Mouse (Mus musculus) natural killer cell, adult 2 months (primary cell): ENCODE data around the gene Wdr5.

Experiments used
- DNase-seq, 2 experiments: peaks; one replicate each; pipeline ENCODE4 v3.0.0; 2022; ENCODE audit warnings: low spot score in 2 of 2

The Wdr5 gene

GRCm38 (mm10) chr2:27552620-27553287, 37.8 kb downstream of the Wdr5 start:
- DNase-seq = peak; percentile 13 to 31

GRCm38 (mm10) chr2:27554308-27554707, 39.4 kb downstream of the Wdr5 start:
- DNase-seq = no peak

- DNase-seq = no peak
These were observed 42.0 kb downstream of the Wdr5 start for GRCm38 (mm10) chr2:27556921-27557320.

- DNase-seq = no peak
These were observed 45.8 kb downstream of the Wdr5 start for GRCm38 (mm10) chr2:27560708-27561123.

- no peak for DNase-seq
These were observed 46.2 kb downstream of the Wdr5 start for GRCm38 (mm10) chr2:27561159-27561558.

GRCm38 (mm10) chr2:27561829-27562228, 46.9 kb downstream of the Wdr5 start:
- no peak for DNase-seq

- DNase-seq = no peak
These were observed 48.7 kb downstream of the Wdr5 start for GRCm38 (mm10) chr2:27563641-27564148.

GRCm38 (mm10) chr2:27564694-27565093, 49.7 kb downstream of the Wdr5 start:
- no peak for DNase-seq

GRCm38 (mm10) chr2:27565316-27566103, 50.6 kb downstream of the Wdr5 start:
- DNase-seq = no peak

GRCm38 (mm10) chr2:27570856-27571255, 55.9 kb downstream of the Wdr5 start:
- DNase-seq = no peak

- DNase-seq = no peak
These were observed 57.4 kb downstream of the Wdr5 start for GRCm38 (mm10) chr2:27572261-27572793.

- no peak for DNase-seq
These were observed 58.1 kb downstream of the Wdr5 start for GRCm38 (mm10) chr2:27572928-27573627.

- no peak for DNase-seq
These were observed 58.6 kb downstream of the Wdr5 start for GRCm38 (mm10) chr2:27573628-27573966.

- no peak for DNase-seq
These were observed 61.5 kb downstream of the Wdr5 start for GRCm38 (mm10) chr2:27576416-27576815.

- no peak for DNase-seq
These were observed 63.6 kb downstream of the Wdr5 start for GRCm38 (mm10) chr2:27578552-27578951.

- DNase-seq = no peak
These were observed 67.2 kb downstream of the Wdr5 start for GRCm38 (mm10) chr2:27582112-27582511.

GRCm38 (mm10) chr2:27583019-27583418, 68.1 kb downstream of the Wdr5 start:
- no peak for DNase-seq

- DNase-seq = no peak
These were observed 69.6 kb downstream of the Wdr5 start for GRCm38 (mm10) chr2:27584546-27584945.
